Mouse (Mus musculus) retina, postnatal 7 days (tissue): ENCODE results near the gene Rab44.

Experiments used
- DNase-seq: peaks from one replicate; pipeline ENCODE4 v3.0.0-alpha.2; 2012; ENCODE audit warnings: low read depth, low spot score

The Rab44 gene

DNA sequence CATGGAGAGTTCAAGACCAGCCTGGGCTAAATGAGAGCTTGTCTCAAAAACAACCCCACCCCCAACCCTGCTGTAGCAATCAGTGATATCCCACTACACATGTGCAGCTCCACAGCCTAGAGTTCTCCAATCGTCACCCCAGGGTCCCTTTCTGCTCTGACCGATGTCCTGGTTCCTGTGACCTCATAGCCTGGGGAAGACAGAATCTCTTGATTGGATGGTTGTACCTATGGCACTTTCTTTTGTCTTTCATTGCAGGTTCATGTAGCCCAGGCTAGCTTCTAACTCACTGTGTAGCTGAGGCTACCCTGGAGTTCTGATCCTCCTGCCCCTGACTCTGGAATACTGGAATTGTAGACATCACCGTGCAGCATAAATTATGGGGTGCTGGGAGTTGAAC is 12.6 kb downstream of the Rab44 start:
- DNase-seq: no peak

GRCm38 (mm10) chr17:29129341-29129740 is 15.4 kb downstream of the Rab44 start:
- no peak for DNase-seq

DNA sequence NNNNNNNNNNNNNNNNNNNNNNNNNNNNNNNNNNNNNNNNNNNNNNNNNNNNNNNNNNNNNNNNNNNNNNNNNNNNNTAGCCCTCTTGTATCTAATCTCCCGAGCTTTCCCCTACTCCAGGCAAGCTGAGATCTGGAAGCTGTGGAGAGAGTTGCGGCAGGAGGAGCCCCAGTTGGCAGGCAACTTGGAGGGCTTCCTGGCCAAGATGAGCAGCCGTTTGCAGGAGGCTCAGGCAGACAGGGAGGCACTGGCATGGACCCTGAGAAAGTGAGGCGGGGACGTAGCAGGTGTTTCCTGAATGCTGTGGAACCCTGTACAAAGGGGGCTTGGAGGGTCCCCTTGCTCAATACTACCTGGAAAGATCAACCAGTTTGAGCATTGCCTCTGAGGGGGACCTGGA is 21.1 kb downstream of the Rab44 start:
- no peak for DNase-seq

DNA sequence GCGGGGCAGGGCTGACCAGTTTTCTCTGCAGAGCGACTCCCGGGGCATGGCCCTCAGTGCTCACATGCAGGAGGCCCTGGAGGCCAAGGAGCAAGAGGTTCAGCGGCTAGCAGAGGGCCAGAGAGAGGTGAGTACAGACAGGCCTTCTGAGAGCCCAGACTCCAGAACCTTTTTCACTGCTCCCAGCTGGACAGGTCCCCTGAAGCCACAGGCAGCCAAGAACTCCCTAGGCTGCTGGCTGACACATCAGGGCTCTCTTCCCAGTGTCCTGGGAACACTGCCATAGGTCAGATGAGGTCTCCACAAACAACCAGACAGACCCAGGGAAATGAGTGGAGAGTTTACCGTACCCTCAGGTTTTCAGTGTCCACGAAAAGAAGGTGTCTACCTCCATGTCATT is 22.3 kb downstream of the Rab44 start:
- no peak for DNase-seq

GRCm38 (mm10) chr17:29137906-29138305 is 24.0 kb downstream of the Rab44 start:
- DNase-seq: no peak

- DNase-seq: no peak
Measured at GRCm38 (mm10) chr17:29141577-29141976, 27.6 kb downstream of the Rab44 start.

DNA sequence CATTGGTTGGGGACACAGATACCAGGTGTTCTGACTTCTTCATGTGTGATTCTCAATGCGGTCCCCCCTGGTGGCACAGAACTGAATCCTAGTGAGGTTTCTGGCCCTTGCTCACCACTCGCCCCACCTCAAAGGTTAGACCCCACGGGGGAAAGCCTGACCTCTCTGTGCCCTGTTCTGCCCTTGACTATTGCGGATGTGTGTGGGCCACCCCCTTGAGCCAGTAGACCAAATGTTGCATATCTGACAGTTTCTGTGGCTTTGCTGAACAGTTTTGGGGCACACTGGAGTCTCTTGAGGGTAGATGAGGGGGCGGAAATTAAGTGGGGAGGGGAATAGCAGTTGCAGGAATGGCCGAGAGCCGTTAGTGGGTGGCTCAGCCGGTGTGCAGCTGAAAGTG is 29.3 kb downstream of the Rab44 start:
- DNase-seq: no peak

DNA sequence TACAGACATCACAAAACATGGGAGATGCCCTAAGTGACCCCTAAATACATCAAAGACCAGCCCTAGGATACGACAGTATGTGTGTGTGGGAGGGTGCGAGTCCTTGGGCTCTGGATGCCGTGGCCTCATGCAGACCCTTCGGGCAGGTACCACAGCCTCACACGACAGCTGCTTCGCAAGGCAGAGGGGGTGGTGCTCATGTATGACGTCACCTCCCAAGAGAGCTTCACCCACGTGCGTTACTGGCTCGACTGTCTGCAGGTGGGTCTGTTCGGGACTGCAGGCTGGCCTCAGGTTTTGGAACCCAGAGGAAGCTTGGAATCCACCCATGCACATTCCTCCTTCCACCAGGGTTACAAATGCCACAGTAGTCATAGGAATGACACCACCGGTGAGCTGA is 31.2 kb downstream of the Rab44 start:
- DNase-seq: no peak

- no peak for DNase-seq
Measured at GRCm38 (mm10) chr17:29147273-29147672, 33.3 kb downstream of the Rab44 start.

- no peak for DNase-seq
Measured at GRCm38 (mm10) chr17:29147773-29148172, 33.8 kb downstream of the Rab44 start.

GRCm38 (mm10) chr17:29149766-29150165 is 35.8 kb downstream of the Rab44 start:
- DNase-seq: no peak

- no peak for DNase-seq
Measured at GRCm38 (mm10) chr17:29152547-29152946, 38.6 kb downstream of the Rab44 start.

DNA sequence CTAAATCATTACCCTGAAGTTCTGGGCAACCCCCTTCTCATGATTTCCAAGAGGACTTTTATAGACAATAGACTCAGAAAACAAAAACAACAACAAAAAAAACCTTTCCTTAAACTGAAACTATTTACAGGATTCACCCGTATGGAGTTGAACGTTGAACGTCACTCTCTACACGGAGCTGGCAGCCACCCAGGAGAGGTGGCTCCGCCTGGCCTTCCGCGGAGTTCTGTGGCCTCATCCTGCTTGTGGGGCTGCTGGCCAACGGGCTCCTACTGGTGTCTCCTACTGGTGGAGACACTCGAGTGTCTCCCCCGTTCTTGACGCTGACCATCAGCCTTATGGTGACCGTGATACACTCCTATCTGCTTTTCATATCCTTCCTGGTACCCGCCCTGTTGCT is 40.3 kb downstream of the Rab44 start:
- DNase-seq: no peak

GRCm38 (mm10) chr17:29155355-29156135 is 41.6 kb downstream of the Rab44 start:
- DNase-seq: no peak

DNA sequence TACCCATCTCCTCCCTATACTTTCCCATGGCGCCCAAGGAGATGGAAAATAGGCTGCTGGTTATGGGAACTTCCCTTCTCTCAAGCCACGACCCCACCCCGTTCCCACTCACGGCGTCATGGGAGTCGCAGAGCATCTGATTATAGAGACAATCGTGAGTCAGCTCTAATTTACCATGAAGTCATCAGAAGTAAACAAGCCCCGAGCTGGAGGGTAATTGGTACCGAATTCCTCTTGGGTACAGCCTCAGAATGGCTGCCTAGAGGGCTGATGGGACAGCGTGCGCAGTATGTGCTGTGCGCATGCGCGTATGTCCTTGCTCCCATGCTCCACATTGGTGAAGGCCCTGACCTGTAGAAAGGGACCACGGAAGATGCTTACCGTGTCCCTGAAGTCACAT is 42.5 kb downstream of the Rab44 start:
- DNase-seq: no peak

- DNase-seq: no peak
Measured at GRCm38 (mm10) chr17:29156866-29157265, 42.9 kb downstream of the Rab44 start.

DNA sequence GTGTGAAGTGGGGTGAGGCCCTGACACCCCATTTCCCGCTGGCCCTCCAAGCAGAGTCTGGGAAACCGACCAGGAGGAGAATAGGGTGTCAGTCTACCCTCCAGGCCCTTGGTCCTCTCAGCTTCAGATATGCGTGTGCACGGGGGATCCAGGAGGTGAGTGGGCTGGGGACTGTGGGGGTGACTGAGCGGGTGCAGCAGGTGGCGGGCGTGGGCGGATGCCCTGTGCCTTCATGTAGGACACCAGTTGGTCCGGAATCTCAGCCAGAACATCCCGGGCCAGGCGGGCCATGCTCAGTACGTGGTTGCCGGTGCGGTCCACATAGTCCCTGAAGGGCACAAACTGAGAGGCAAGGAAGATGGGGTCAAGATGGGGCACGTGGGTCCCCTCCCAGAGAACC is 45.0 kb downstream of the Rab44 start:
- DNase-seq: no peak

- DNase-seq: no peak
Measured at GRCm38 (mm10) chr17:29159320-29159719, 45.4 kb downstream of the Rab44 start.

DNA sequence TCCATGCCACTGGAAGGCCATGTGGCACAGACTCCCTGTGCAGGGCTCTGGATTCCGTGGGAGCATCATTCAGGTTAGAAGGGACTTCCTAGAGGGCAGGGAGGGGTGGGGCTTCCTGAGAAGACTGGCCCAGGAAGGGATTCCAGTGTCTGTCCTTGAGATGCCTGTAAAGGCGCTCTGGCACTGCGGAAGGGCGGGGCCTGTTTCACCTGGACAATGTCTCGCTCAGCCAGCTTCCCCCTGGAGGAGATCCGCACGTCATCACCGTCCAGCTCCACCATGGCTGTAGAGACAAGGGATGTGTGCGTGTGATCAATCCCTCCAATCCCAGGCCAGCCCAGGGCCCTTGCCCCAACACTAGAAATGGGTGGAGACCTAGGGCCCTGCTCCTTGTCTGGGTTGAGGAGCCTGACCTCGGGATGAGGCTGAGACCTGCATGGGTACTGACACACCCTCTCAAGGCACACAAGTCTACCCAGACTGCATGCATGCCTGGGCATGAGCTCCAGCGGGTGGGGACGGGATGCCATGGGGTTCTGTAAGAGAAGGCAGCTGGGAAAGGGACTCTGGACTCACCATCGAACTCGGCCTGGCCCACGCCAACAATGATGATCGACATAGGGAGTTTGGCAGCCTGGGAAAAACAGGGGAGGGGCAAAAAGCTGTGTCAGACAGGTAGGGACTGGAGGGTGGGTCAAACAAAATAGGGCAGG is 46.0 kb downstream of the Rab44 start:
- no peak for DNase-seq

- DNase-seq: no peak
Measured at GRCm38 (mm10) chr17:29162334-29162733, 48.4 kb downstream of the Rab44 start.

DNA sequence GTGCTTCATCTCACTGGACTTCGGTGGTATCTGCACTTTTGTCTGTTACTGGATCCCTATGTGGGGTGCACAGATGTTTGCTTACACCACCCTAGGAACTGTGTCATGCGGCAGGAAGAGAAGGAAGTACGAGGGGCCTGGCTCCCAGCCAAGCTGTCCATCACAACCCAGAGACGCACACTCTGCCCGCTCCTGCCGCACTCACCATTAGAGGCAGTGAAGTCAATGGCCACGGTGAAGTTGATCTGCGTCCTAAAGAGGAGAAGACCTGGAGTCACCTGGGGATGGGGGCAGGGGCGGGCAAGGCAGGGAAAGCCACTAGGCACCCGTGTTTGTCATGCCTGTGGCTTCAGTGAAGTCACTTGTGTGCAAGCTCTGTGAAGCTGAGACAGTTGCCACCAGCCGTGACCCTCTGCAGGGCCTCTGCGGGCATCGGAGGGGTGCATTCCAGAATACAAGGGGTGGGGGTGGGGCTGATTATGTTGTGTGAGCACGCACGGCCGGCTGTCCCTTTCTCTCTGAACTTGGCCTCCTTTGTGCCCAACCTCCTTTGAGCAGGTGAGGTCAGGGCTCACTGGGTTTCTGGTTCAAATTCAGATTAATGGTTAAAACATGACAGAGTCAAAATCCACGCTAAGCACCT is 50.6 kb downstream of the Rab44 start:
- DNase-seq: no peak

- no peak for DNase-seq
Measured at GRCm38 (mm10) chr17:29165452-29165851, 51.5 kb downstream of the Rab44 start.
